Mouse (Mus musculus) right cerebral cortex, postnatal 25 days (tissue): Measurements from ENCODE around the gene Gm21244.
"Not testable (repeated sequence)": the region's sequence is repeated elsewhere in the genome, so short reads cannot be mapped to it uniquely, and the experiment has no call there.

Experiments
- DNase-seq: peaks from one replicate; pipeline ENCODE4 v3.0.0; 2022

The Gm21244 gene

GRCm38 (mm10) chrY:7169193-7169592, at the start of gene Gm21244:
Gm21244 (minus strand) TSS chrY:7169293.
- DNase-seq = not testable (repeated sequence)
